Mouse (Mus musculus) stomach, embryonic 15.5 days (tissue): Measurements from ENCODE around the gene Lpin2. TPM values are rescaled to one million over a fixed set of nuclear protein-coding genes. Genes with fewer than 3 reads are reported as not detected.
A peak's percentile ranks its signal among the peaks of the same experiment; 100 is the strongest.

Experiments
- ATAC-seq: fragments of 200-750 bp; cut with Nextera tagmentation; 2 replicates; pipeline ENCODE4 v1.8.0; 2017; ENCODE audit warnings: low read depth, moderate number of reproducible peaks, moderate TSS enrichment; ENCODE audit not compliant: insufficient read depth, low FRiP score
- H3K27ac ChIP-seq: fragments of 300-500 bp; sonication (generic); 2 replicates; pipeline ENCODE4 v1.5.1; 2015; ENCODE audit warnings: mild to moderate bottlenecking, inconsistent platforms
- H3K27me3 ChIP-seq: fragments of 300-500 bp; sonication (generic); replicated peaks from 2 replicates; pipeline ENCODE4 v1.6.1; 2015; ENCODE audit warnings: inconsistent platforms
- H3K36me3 ChIP-seq: fragments of 300-500 bp; sonication (generic); 2 replicates; pipeline ENCODE4 v1.6.1; 2015; ENCODE audit warnings: inconsistent platforms
- H3K4me1 ChIP-seq: fragments of 300-500 bp; sonication (generic); 2 replicates; pipeline ENCODE4 v1.6.1; 2015; ENCODE audit warnings: inconsistent platforms
- H3K4me2 ChIP-seq: fragments of 300-500 bp; sonication (generic); 2 replicates; pipeline ENCODE4 v1.6.1; 2015; ENCODE audit warnings: mild to moderate bottlenecking, inconsistent platforms
- H3K4me3 ChIP-seq: fragments of 300-500 bp; sonication (generic); replicated peaks from 2 replicates; pipeline ENCODE4 v1.5.1; 2015; ENCODE audit warnings: inconsistent platforms
- H3K9ac ChIP-seq: fragments of 300-500 bp; sonication (generic); 2 replicates; pipeline ENCODE4 v1.6.1; 2015; ENCODE audit warnings: inconsistent platforms
- H3K9me3 ChIP-seq: fragments of 300-500 bp; sonication (generic); 2 replicates; pipeline ENCODE4 v1.6.1; 2016; ENCODE audit warnings: inconsistent platforms
- WGBS: fragments of 180-500 bp; shearing (Covaris S2); methylation state at CpG from one replicate; pipeline ENCODE4 v1.1.7; 2015; 5-methylcytosine and 5-hydroxymethylcytosine counted together
- polyA plus RNA-seq: library from polyadenylated mRNA; unstranded; fragments of >200 nt; fragmentation: Nextera tagmentation; extraction: Ambion mirVana; gene quantifications from 2 replicates; pipeline ENCODE4 v1.2.1, GENCODE M21; 2015

Gene Lpin2
- polyA plus RNA-seq, 1 experiment from 2014 or later: 31.5 TPM

DNA sequence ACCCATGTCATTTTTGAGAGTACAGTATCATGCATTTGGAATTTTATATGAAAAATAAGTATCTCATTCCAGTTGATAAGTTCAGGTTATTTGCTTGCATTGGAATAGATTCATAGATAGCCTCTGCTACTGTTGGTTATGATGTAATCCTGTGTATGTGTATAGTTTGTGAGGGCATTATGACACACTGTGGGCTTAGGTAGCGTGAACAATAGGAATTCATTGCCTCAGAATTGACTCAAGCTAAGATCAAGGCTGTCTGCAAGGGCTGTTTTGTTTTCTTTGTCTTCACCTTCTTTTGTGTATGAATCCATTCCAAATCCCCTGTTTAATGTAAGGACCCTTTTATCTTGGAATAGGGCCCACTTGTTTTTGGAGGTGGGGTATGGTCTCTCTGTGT lies 10.7 kb downstream of the Lpin2 start:
- H3K4me1 ChIP-seq: peaks cover 12% of the 10 kb centered on the region
- no peak overlapping the region for H3K27ac ChIP-seq
- no peaks in the 10 kb centered on the region for H3K27me3 ChIP-seq
- no peaks in the 10 kb centered on the region for H3K36me3 ChIP-seq
- H3K9ac ChIP-seq: no peak overlapping the region
- no peaks in the 10 kb centered on the region for H3K9me3 ChIP-seq
- H3K4me3 ChIP-seq: no peak overlapping the region
- H3K4me2 ChIP-seq: no peak overlapping the region
- ATAC-seq: no peak
- 89% methylated on average over 1 of the region's 1 CpGs for WGBS

DNA sequence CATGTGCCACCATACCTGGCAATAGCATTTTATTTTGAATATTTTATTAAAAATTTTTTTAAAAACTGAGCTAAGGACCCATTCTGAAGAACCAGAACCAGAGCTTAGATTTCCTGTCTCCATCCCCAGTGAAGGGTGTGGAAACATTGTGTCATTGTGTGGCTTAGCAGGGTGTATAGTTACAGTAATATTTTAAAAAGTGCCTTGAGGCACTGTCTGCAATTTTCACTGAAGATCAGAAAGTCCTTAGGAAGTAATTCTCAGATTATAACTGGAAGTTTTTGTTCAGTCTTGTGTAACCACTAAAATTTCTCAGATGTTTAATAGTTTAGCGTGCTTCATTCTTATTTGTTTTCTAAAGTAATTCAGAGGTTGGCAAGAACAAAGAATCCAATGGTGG lies 11.1 kb downstream of the Lpin2 start:
- 81% methylated on average over 1 of the region's 1 CpGs for WGBS
- Histone ChIP-seq H3K4me2 (no peak overlapping the region), H3K27ac (no peak overlapping the region), H3K9ac (no peak overlapping the region), H3K9me3 (no peaks in the 10 kb centered on the region), H3K4me3 (no peak overlapping the region), H3K4me1 (peaks cover 12% of the 10 kb centered on the region), H3K27me3 (no peaks in the 10 kb centered on the region), H3K36me3 (no peaks in the 10 kb centered on the region)
- no peak for ATAC-seq

DNA sequence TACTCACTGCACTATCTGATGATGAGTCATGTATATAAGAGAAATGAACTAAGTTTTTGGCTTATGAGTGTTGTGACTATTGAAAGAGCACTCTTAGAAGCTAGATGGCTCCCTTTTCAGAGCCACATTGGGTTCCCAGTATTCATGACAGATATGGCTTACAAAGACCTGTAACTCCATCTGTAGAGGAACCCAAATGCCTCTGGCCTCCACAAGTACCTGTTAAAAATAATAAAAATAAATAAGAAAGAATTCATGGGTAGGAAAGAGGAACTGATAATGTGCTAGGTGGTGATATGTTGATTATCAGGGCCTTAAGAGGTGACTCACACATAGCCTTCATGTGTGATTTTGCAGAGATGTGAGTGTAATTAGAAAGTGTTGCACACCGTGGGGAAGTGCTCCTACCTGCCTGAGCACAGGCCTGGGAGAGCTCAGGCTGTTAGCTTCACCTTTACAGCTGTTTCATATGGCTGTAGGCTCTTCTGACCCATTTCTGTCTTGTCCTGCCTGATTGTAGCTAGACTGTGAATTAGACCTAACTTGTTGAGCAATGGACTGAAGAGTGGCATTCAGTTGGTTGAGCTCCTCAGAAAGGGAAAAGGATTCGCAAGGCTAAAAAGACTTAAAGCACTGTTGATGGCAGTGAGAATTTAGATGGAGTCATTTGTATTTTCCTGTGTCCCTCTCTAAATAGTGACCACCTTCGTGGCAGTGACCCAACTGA lies 12.7 kb downstream of the Lpin2 start:
- 66% methylated on average over 3 of the region's 3 CpGs for WGBS
- no peaks in the 10 kb centered on the region for H3K27me3 ChIP-seq
- H3K4me3 ChIP-seq: no peak overlapping the region
- H3K4me1 ChIP-seq: peaks cover 12% of the 10 kb centered on the region
- no peak overlapping the region for H3K9ac ChIP-seq
- H3K27ac ChIP-seq: no peak overlapping the region
- no peaks in the 10 kb centered on the region for H3K9me3 ChIP-seq
- no peak for ATAC-seq
- H3K36me3 ChIP-seq: no peaks in the 10 kb centered on the region
- H3K4me2 ChIP-seq: no peak overlapping the region

DNA sequence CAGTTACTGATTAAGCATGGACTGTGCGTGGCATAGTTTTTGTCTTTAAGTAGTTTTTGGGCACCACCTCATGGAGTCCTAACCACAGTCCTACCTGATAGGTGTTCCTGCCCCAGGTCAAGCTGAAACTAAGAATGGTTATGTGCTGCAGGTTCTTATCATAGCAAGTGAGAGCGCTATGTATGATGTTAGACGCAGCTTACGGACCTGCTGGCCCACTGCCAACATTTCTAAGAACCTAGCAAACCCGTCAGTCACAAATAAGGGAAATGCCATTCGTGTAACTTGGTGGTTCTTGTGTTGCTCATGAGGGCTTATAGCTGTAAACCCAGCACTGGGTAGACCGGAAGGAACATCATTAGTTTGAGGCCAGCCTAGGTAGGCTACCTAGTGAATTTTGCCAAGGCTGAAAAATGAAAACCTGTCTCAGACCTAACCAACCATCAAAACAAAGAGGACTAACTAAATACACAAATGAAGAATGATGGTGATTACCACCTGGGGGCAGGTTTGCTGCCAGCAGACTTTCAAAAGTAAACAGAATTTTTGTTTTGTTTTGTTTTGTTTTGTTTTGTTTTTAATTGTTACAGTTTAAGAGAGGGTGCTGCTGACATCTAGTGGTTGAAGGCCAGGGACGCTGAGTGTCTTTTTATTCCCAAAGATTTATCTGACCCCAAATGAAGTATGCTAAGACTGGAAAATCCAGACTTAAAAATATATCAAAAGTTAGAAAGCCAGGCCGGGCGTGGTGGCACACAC lies 13.5 kb downstream of the Lpin2 start:
- ATAC-seq: peak; percentile 47; the same call in 1 of the 2 replicates
- no peak overlapping the region for H3K27ac ChIP-seq
- peak overlapping the region; percentile 34 for H3K4me2 ChIP-seq
- no peaks in the 10 kb centered on the region for H3K36me3 ChIP-seq
- peaks cover 9% of the 10 kb centered on the region for H3K4me1 ChIP-seq
- no peak overlapping the region for H3K4me3 ChIP-seq
- no peaks in the 10 kb centered on the region for H3K27me3 ChIP-seq
- H3K9ac ChIP-seq: no peak overlapping the region
- WGBS: 39% methylated on average over 10 of the region's 10 CpGs
- H3K9me3 ChIP-seq: no peaks in the 10 kb centered on the region

DNA sequence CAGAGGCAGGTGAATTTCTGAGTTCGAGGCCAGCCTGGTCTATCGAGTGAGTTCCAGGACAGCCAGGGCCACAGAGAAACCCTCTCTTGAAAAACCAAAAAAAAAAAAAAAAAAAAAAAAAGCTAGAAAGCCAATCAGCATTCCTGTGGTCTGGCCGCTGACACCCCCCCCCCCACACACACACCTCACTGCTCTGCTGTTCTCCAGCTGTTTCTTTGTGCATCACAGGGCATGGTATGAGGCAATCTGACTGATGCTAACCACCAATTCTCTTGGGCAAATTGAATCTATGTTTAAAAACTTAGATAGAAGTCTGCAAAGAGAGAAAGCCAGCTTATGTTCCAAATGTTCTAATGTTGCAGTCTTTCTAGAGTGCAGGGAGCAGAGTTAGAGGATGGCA lies 14.1 kb downstream of the Lpin2 start:
- H3K9ac ChIP-seq: no peak overlapping the region
- no peaks in the 10 kb centered on the region for H3K9me3 ChIP-seq
- H3K4me1 ChIP-seq: peaks cover 9% of the 10 kb centered on the region
- H3K27me3 ChIP-seq: no peaks in the 10 kb centered on the region
- H3K4me3 ChIP-seq: no peak overlapping the region
- no peak for ATAC-seq
- no peak overlapping the region for H3K4me2 ChIP-seq
- H3K36me3 ChIP-seq: no peaks in the 10 kb centered on the region
- no peak overlapping the region for H3K27ac ChIP-seq
- WGBS: 72% methylated on average over 3 of the region's 3 CpGs

DNA sequence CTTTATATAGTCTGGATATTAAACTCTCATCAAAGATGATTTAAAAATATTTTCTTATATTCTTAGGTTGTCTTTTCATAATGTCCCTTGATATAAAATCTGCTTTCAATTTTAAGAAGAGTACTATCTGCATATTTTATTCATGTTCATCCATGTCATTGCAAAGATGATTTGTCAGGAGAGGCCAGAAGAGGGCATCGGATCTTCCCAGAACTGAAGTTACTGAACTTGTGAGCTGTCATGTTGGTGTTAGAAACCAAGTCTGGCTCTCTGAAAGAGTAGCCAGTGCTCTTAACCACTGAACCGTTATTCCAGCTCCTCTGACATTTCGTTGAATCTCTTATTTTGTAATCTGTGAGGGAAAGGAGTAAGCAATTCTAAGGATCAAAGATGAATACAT lies 17.0 kb downstream of the Lpin2 start:
- H3K4me3 ChIP-seq: no peak overlapping the region
- H3K4me2 ChIP-seq: no peak overlapping the region
- H3K9ac ChIP-seq: no peak overlapping the region
- no peak for ATAC-seq
- H3K36me3 ChIP-seq: no peaks in the 10 kb centered on the region
- WGBS: 73% methylated on average over 3 of the region's 3 CpGs
- peaks cover 9% of the 10 kb centered on the region for H3K4me1 ChIP-seq
- no peak overlapping the region for H3K27ac ChIP-seq
- H3K9me3 ChIP-seq: no peaks in the 10 kb centered on the region
- H3K27me3 ChIP-seq: no peaks in the 10 kb centered on the region

DNA sequence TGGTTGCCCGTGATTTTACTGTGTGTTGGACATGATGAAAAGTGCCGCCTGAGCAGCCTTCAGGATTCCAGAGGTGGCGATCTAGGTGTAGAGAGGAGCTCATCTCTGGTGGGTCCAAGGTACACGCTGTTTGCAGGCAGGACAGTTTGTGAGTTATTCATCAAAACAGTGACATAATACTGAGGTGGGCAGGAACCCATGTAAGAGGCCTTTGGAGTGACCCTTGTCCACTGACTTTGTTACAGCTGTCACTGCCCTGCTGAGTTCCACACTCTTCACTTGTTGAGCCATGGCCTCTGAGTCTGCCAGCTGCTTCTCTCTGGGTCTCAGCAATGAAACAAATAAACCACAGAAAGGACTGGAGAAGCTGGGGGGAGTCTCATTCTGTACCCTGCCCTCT lies 19.8 kb downstream of the Lpin2 start:
- H3K4me2 ChIP-seq: no peak overlapping the region
- ATAC-seq: no peak
- no peaks in the 10 kb centered on the region for H3K36me3 ChIP-seq
- no peaks in the 10 kb centered on the region for H3K27me3 ChIP-seq
- H3K4me3 ChIP-seq: no peak overlapping the region
- H3K9me3 ChIP-seq: no peaks in the 10 kb centered on the region
- no peak overlapping the region for H3K27ac ChIP-seq
- H3K4me1 ChIP-seq: no peaks in the 10 kb centered on the region
- no peak overlapping the region for H3K9ac ChIP-seq
- WGBS: 85% methylated on average over 4 of the region's 4 CpGs

DNA sequence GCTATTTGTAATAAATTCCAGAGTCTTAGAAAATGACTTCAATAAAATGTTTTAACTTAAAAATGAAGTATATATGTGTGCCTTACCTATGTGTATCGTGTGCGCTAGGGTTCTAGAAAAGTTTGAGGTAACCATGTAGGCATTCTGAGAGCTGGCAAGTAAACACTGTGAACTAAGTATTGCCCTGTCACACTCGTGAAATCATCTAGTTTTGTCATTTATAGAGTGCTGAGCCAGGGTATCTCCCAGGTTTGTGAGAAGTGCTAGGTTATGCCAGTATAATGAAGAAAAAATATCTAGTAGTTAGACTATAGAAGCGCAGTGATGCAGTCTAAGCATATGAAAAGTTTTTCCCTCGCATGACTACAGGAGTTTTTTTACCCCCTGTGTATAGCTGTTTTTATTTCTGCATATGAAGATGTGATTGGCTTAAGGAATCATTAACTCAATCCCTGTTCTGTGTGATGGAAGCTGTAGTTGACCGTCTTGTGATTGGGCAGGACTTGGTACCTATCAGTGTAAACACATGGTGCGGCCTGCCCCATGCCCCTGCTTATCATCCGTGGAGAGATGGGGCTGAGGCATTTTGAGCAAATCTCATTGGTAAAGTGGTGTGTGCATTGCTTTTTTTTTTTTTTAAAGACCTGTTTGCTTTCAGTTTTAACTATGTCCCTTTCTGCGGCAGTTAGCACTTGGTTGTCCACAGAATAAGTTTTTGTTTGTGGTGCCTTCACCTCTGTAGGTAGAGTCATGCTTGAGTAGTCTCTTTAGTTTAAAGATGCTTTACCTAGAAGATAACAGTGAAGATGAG lies 21.8 kb downstream of the Lpin2 start:
- H3K4me2 ChIP-seq: no peak overlapping the region
- H3K27me3 ChIP-seq: no peaks in the 10 kb centered on the region
- no peak overlapping the region for H3K27ac ChIP-seq
- H3K9ac ChIP-seq: no peak overlapping the region
- H3K4me1 ChIP-seq: no peaks in the 10 kb centered on the region
- ATAC-seq: peak; percentile 90; the same call in 1 of the 2 replicates
- H3K9me3 ChIP-seq: no peaks in the 10 kb centered on the region
- WGBS: 72% methylated on average over 9 of the region's 9 CpGs
- no peaks in the 10 kb centered on the region for H3K36me3 ChIP-seq
- no peak overlapping the region for H3K4me3 ChIP-seq

DNA sequence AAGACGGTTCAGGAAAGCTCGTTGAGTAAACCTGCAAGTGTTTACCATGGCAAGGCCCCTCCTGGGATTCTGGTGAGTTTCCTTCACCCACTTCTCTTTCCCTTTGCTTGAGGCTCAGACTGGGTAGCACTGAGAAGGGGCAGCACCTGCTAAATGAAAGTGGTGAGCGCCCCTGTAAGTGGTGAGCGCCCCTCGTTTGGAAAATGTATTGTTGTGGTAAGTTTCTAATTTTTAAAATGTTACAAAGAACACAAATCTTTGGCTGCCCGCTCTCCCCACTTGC lies 22.4 kb downstream of the Lpin2 start:
- Histone ChIP-seq H3K4me1 (no peaks in the 10 kb centered on the region), H3K9me3 (no peaks in the 10 kb centered on the region), H3K27me3 (no peaks in the 10 kb centered on the region), H3K9ac (no peak overlapping the region), H3K4me3 (no peak overlapping the region), H3K36me3 (no peaks in the 10 kb centered on the region), H3K27ac (no peak overlapping the region), H3K4me2 (no peak overlapping the region)
- WGBS: 66% methylated on average over 6 of the region's 6 CpGs
- no peak for ATAC-seq

DNA sequence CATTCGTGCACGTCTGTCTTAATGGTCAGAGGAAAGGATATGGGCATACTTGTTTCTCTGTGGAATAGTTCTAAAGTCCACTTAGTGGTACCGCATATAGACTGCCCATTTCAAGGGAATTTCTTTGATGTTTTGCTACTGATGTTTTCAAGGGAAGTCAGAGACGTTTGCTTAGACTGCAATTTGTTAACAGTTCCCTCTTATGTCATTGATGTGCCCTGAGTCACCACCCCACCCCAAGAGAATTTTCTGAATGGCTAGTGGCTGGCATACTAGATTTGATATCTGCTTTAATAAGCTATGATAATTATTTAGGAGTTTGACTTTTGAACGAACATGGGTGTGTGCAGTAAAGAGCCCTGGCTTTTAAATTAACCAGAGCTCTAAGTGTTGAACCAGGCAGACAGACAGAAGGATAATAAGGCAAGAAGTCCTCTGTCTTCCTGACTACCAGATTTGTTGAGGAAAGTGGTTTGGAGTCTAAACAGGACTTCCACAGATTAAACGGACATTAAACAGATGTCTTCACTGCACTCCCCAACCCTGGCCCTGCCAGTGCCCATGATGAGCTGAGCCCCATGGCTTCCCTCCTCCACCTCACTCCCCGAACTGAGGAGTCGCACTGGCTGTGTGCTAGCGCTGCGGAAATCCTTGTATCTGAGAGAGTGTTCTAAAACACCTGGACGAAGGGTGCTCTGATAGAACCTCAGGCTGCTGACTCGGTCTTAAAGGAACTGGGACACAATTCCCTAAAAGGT lies 24.0 kb downstream of the Lpin2 start:
- Histone ChIP-seq H3K9ac (no peak overlapping the region), H3K4me3 (no peak overlapping the region), H3K36me3 (no peaks in the 10 kb centered on the region), H3K27me3 (no peaks in the 10 kb centered on the region), H3K9me3 (no peaks in the 10 kb centered on the region), H3K27ac (no peak overlapping the region), H3K4me1 (no peaks in the 10 kb centered on the region), H3K4me2 (no peak overlapping the region)
- no peak for ATAC-seq
- WGBS: 40% methylated on average over 12 of the region's 12 CpGs

DNA sequence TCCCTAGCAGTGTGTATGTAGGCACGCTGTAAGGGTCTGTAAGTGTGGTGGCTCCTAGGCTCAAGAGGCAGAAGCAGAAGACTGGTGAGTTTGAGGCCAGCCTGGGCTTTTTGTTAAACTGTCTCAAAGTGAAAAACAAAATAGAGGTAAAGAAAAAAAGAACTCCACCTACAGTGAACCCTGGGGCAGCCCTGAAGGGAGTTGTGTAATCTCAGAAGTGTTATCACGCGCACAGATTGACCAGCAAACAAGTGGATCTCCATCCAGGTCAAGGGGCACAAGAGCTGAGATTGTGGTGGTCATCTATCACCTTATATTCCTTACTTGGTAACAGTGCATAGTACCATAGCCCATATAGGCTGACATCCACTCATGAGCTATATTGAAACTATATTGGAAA lies 24.9 kb downstream of the Lpin2 start:
- no peak overlapping the region for H3K9ac ChIP-seq
- 89% methylated on average over 3 of the region's 3 CpGs for WGBS
- ATAC-seq: no peak
- no peaks in the 10 kb centered on the region for H3K9me3 ChIP-seq
- H3K27ac ChIP-seq: no peak overlapping the region
- H3K4me2 ChIP-seq: no peak overlapping the region
- no peak overlapping the region for H3K4me3 ChIP-seq
- no peaks in the 10 kb centered on the region for H3K4me1 ChIP-seq
- H3K27me3 ChIP-seq: no peaks in the 10 kb centered on the region
- H3K36me3 ChIP-seq: no peaks in the 10 kb centered on the region
